Mouse (Mus musculus) stomach, embryonic 16.5 days (tissue): ENCODE measurements at regions not wholly inside any gene's neighbourhood (a gene's known extent, or its start where the extent isn't known, plus 50 kb on each side); places are given as distances from the start of the nearest gene placed in this dataset.

ENCODE experiments used
- ATAC-seq: fragments of 200-750 bp; cut with Nextera tagmentation; 2 replicates; pipeline ENCODE4 v1.8.0; 2017; ENCODE audit warnings: moderate number of reproducible peaks, moderate TSS enrichment; ENCODE audit not compliant: insufficient read depth, low FRiP score
- H3K27ac ChIP-seq: fragments of 300-500 bp; sonication (generic); 2 replicates; pipeline ENCODE4 v1.5.1; 2014; ENCODE audit warnings: low read length
- H3K27me3 ChIP-seq: fragments of 300-500 bp; sonication (generic); 2 replicates; pipeline ENCODE4 v1.6.1; 2014; ENCODE audit warnings: low read length, control low read depth, mixed read lengths; ENCODE audit not compliant: control insufficient read depth, insufficient read depth
- H3K36me3 ChIP-seq: fragments of 300-500 bp; sonication (generic); 2 replicates; pipeline ENCODE4 v1.6.1; 2014; ENCODE audit warnings: low read length; ENCODE audit not compliant: control insufficient read depth, insufficient read depth
- H3K4me1 ChIP-seq: fragments of 300-500 bp; sonication (generic); 2 replicates; pipeline ENCODE4 v1.6.1; 2014; ENCODE audit warnings: low read length, control low read depth, mixed read lengths; ENCODE audit not compliant: control insufficient read depth, insufficient read depth
- H3K4me2 ChIP-seq: fragments of 300-500 bp; sonication (generic); 2 replicates; pipeline ENCODE4 v1.6.1; 2014; ENCODE audit warnings: low read depth, low read length, mixed read lengths
- H3K4me3 ChIP-seq: fragments of 300-500 bp; sonication (generic); replicated peaks from 2 replicates; pipeline ENCODE4 v1.5.1; 2014; ENCODE audit warnings: mild to moderate bottlenecking, low read length
- H3K9ac ChIP-seq: fragments of 300-500 bp; sonication (generic); 2 replicates; pipeline ENCODE4 v1.6.1; 2014; ENCODE audit warnings: low read length
- H3K9me3 ChIP-seq: fragments of 300-500 bp; sonication (generic); replicated peaks from 2 replicates; pipeline ENCODE4 v1.6.1; 2016; ENCODE audit warnings: low read length, control low read depth; ENCODE audit not compliant: control insufficient read depth
- WGBS: fragments of 180-500 bp; shearing (Covaris S2); extraction: QIAGEN DNeasy Blood & Tissue Kit; methylation state at CpG from one replicate; pipeline ENCODE4 v1.1.7; 2014; 5-methylcytosine and 5-hydroxymethylcytosine counted together

- no peak overlapping the region for H3K4me2 ChIP-seq
- no peak for ATAC-seq
- H3K4me1 ChIP-seq = no peaks in the 10 kb centered on the region
- no peak overlapping the region for H3K4me3 ChIP-seq
- H3K27me3 ChIP-seq = no peaks in the 10 kb centered on the region
- no peaks in the 10 kb centered on the region for H3K9me3 ChIP-seq
- WGBS = 76% methylated on average over 4 of the region's 4 CpGs
- H3K36me3 ChIP-seq = no peaks in the 10 kb centered on the region
- H3K27ac ChIP-seq = no peak overlapping the region
- no peak overlapping the region for H3K9ac ChIP-seq
Observed at GRCm38 (mm10) chr5:128488872-128489580, 56.1 kb upstream of the Tmem132d start.

- ATAC-seq = no peak
- H3K27me3 ChIP-seq = peaks cover 13% of the 10 kb centered on the region
Observed at GRCm38 (mm10) chr5:128487371-128487770, 54.5 kb upstream of the Tmem132d start.

GRCm38 (mm10) chr5:128484116-128484515 lies 51.2 kb upstream of the Tmem132d start:
- Histone ChIP-seq H3K9ac (no peak overlapping the region), H3K4me2 (no peak overlapping the region), H3K9me3 (no peaks in the 10 kb centered on the region), H3K36me3 (no peaks in the 10 kb centered on the region), H3K4me1 (no peaks in the 10 kb centered on the region), H3K27ac (no peak overlapping the region), H3K27me3 (peaks cover 19% of the 10 kb centered on the region), H3K4me3 (no peak overlapping the region)
- 43% methylated on average over 6 of the region's 6 CpGs for WGBS
- no peak for ATAC-seq

More at GRCm38 (mm10) chr5:128487371-128487770, 54.5 kb upstream of the Tmem132d start:
- Histone ChIP-seq H3K4me2 (no peak overlapping the region), H3K4me3 (no peak overlapping the region), H3K27ac (no peak overlapping the region), H3K9me3 (no peaks in the 10 kb centered on the region), H3K4me1 (no peaks in the 10 kb centered on the region), H3K36me3 (no peaks in the 10 kb centered on the region), H3K9ac (no peak overlapping the region)
- 66% methylated on average over 3 of the region's 3 CpGs for WGBS

- Histone ChIP-seq H3K4me1 (no peaks in the 10 kb centered on the region), H3K9ac (no peak overlapping the region), H3K27ac (no peak overlapping the region), H3K4me3 (no peak overlapping the region), H3K4me2 (no peak overlapping the region), H3K36me3 (no peaks in the 10 kb centered on the region), H3K27me3 (peaks cover 19% of the 10 kb centered on the region), H3K9me3 (no peaks in the 10 kb centered on the region)
- WGBS = 7% methylated on average over 13 of the region's 13 CpGs
- no peak for ATAC-seq
Observed at GRCm38 (mm10) chr5:128483441-128483810, 50.5 kb upstream of the Tmem132d start.

GRCm38 (mm10) chr5:128482617-128483440 lies 50.0 kb upstream of the Tmem132d start:
- no peak for ATAC-seq
- no peak overlapping the region for H3K4me2 ChIP-seq
- peaks cover 19% of the 10 kb centered on the region for H3K27me3 ChIP-seq
- no peak overlapping the region for H3K4me3 ChIP-seq
- no peak overlapping the region for H3K27ac ChIP-seq
- 4% methylated on average over 20 of the region's 20 CpGs for WGBS
- H3K9me3 ChIP-seq = no peaks in the 10 kb centered on the region
- no peaks in the 10 kb centered on the region for H3K36me3 ChIP-seq
- no peak overlapping the region for H3K9ac ChIP-seq
- H3K4me1 ChIP-seq = no peaks in the 10 kb centered on the region
